Mouse (Mus musculus): ENCODE results near the gene Spsb3.

Spsb3 gene

DNA sequence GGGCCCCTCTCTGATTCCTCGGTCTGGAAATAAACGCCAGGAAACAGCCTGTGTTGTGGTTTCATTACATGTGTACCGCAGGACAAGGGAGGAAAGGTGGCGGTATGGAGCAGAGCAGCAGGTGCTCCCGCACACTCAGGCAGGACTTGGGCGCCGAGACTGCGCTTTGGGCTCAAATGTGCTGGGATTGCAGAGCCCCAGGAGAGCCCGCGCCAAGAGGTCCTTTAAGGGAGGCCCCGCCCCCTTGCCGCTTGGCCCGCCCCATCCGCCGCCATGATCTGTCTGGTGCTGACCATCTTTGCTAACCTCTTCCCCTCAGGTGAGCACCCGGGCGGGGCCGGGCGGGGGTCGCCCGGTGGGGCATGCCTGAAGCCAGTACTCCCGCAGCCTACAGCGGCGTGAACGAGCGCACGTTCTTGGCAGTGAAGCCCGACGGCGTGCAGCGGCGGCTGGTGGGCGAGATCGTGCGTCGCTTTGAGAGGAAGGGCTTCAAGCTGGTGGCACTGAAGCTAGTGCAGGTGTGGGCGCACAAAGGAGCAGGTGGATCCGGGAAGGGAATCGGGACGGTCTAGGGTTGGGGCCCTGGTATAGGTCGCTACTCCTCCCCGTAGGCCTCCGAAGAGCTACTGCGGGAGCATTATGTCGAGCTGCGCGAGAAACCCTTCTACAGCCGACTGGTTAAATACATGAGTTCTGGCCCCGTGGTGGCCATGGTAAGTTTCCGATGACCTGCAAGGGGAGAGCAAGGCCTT, 10.0 kb downstream of the Spsb3 start, which contains the start of gene Nme3:
TSS of gene Nme3 (plus strand) at position 260 of the 752 bp plus-strand sequence.
- DNase-seq (ENCODE audit: low read depth, low spot score): peak; percentile 59

- no peak for DNase-seq (ENCODE audit: low read depth, low spot score)
Measured at GRCm38 (mm10) chr17:24896993-24897269, 10.5 kb downstream of the Spsb3 start.

- no peak for DNase-seq (ENCODE audit: low read depth, low spot score)
Measured at GRCm38 (mm10) chr17:24897600-24897999, 11.2 kb downstream of the Spsb3 start.

DNA sequence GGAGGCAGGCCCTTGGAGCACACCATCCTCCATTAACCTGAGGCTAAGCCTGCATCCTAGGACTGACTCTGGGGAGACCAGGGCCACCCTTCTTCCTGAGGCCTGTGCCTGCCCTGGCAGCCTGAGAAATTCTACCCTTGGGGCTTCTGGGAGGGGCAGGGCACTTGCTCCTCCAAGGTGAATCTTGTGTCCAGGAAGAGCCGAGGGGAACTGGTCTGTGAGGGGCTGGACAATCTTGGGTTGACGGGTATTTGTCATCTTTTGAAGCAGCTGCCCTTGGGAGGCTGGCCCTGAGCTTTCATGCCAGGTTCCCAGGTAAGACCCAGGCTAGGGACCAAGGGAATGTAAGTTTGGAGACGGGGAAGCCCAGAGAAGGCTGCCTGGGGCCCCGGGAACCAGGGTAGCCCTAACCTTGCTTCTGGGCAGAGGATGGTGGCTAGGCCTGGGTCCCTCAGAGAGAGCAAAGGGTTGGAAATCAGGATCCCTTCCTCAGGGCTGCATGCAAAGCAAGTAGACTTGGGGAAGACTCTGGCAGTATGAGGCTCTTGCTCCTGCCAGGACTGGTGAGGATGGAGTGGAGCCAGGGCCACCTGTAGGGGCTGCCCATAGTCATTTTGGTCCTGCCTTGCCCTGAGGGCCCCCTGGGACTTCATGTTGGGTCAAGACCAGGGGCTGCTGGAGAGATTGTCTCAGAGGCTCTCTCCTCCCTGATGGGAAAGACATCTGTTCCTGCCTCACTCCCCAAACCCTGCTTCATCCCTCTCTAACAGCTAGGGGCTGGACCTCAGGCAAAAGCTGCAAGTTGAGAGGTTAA, 11.8 kb downstream of the Spsb3 start:
- DNase-seq (ENCODE audit: low read depth, low spot score): no peak

DNA sequence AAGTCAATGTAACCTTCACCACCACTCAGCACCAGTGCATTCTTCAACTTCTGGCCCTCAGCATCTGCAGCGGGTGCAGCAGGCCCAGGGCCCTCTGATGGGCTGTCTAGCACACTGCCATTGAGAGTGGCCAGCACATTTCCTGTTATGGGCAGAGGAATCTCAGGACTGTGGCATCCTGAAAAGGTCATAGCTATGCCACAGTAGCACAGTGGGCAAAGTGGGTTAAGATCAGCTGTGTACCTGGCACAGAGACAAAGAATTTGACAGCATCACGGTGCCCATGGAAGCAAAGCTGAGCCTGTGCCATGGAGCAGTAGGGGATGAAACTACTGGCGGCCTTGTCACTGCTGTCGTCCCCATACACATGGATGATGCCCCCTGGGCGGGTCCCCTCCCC, 12.7 kb downstream of the Spsb3 start:
- DNase-seq (ENCODE audit: low read depth, low spot score): no peak

DNA sequence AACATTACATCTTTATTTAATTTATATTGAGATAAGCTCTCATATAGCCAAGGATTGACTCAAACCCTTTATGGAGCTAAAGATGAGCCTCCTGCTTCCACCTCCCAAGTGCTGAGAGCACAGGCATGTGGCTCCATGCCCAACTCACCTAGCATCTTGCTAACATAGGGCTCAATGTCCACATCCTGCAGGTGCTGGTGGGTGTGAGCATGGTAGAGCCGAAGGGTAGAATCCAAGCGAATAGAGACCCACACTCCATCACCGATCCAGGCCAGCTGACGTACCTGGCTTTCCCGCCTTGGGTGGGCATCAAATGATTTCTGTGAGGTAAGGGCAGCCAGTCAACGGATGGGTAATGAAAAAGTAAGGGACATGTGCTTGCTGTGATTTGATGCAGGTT, 13.6 kb downstream of the Spsb3 start:
- DNase-seq (ENCODE audit: low read depth, low spot score): no peak

GRCm38 (mm10) chr17:24902124-24902523, 15.7 kb downstream of the Spsb3 start:
- no peak for DNase-seq (ENCODE audit: low read depth, low spot score)

GRCm38 (mm10) chr17:24902671-24903474, 16.4 kb downstream of the Spsb3 start:
- DNase-seq (ENCODE audit: low read depth, low spot score): no peak

- DNase-seq (ENCODE audit: low read depth, low spot score): no peak
Measured at GRCm38 (mm10) chr17:24903767-24904166, 17.3 kb downstream of the Spsb3 start.

- DNase-seq (ENCODE audit: low read depth, low spot score): no peak
Measured at GRCm38 (mm10) chr17:24907591-24907990, 21.1 kb downstream of the Spsb3 start.

GRCm38 (mm10) chr17:24913984-24914383, 27.5 kb downstream of the Spsb3 start:
- no peak for DNase-seq (ENCODE audit: low read depth, low spot score)

DNA sequence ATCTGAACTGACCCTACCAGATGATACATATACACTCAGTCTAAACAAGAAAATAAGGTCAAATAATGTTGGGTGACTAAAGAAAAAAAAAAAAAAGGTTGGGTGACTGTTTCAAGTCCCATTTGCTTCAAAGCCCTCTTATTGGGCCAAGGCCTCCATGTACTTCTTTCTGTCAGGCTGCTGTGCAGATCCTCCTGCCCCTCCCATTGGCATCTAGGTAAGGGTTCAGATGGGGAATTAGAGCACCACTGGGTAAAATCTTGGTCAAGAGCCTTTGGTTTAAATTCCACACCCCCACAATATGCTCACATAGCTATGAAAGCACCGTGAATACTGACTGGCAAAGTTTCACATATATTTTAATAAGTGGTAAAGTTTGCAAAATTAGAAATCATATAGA, 36.8 kb downstream of the Spsb3 start:
- no peak for DNase-seq (ENCODE audit: low read depth, low spot score)

- no peak for DNase-seq (ENCODE audit: low read depth, low spot score)
Measured at GRCm38 (mm10) chr17:24929506-24929905, 43.1 kb downstream of the Spsb3 start.

DNA sequence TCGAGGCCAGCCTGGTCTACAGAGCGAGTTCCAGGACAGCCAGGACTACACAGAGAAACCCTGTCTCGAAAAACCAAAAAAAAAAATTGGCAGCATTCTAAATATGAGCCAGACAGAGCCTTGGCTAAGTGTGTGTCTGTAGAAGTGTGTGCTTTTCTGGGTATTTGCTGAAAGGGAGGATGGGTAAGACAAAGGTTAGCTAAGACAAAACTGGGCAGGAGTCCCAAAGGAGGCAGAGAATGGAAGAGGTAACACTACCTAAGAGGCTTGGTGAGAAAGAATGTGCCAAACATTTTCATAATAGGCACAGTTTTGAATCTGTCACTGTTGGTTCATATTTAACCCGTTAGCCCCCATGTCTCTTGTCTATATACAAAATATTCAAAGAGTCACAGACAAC, 46.0 kb downstream of the Spsb3 start:
- no peak for DNase-seq (ENCODE audit: low read depth, low spot score)

DNA sequence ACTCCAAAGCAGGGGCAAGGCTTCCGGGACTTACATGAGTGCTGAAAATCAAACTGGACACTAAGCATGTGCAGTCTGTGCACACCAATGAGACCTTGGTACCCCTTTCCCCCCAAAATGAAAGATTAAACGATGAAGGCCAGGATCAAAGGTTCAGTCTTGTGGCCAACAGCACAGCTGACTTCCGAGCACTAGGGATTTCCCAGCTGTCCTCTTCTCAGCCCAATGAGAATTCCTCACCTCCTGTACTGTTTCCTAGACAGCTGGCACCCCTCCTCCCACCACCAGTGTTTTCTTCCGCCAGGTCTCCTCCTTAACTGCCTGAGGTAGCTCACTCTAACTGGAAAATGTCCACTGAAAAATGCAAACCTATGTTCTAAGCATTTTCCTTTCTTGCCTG, 46.7 kb downstream of the Spsb3 start:
- DNase-seq (ENCODE audit: low read depth, low spot score): no peak

DNA sequence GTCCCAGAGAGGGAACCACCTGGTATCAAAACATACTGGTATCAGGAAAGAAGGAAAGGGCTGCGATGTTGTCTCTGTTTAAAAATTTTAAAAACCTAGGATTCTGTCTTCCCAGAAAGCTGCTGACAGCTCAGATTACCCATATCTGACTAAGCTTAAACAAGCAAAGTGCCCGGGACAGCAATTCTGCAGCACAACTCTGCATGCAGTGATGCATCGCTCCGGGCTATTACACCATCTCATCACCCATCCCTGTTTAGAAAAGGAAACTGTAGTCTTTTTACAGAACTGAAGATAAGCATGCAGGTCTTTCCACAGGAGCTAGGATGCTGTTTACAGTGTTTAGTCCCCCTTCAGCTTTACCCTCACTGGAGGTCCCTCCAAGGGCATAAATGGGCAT, 48.5 kb downstream of the Spsb3 start:
- no peak for DNase-seq (ENCODE audit: low read depth, low spot score)

DNA sequence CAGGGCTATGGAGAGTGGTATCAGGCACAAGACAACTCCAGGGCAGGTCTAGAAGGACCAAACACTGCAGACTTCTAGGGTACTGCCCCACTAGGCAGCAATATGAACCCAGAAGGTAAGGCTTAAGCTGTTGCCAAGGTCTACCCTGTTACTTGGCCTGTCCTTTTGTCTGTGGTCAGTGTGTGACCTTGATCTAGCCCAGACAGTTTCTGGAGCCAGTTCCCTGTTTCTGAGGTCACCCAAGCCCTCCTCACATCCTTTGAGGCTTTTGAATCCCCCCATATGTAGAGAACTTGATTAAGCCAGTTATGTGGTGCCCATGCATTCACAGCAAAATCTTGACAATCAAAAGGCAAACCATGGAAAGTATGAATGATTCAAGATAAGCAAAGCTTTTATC, 49.2 kb downstream of the Spsb3 start:
- DNase-seq (ENCODE audit: low read depth, low spot score): no peak

GRCm38 (mm10) chr17:24936259-24937237, 50.1 kb downstream of the Spsb3 start, which contains the start of gene Mapk8ip3:
Gene Mapk8ip3 (minus strand): TSS chr17:24936977.
- peak; percentile 92 for DNase-seq (ENCODE audit: low read depth, low spot score)

GRCm38 (mm10) chr17:24937266-24937665, 50.8 kb downstream of the Spsb3 start:
- DNase-seq (ENCODE audit: low read depth, low spot score): no peak

Data from telencephalon, adult 2 months (tissue).